Mouse (Mus musculus) heart, embryonic 12.5 days (tissue): ENCODE results near the gene Panx1. TPM values are rescaled to one million over a fixed set of nuclear protein-coding genes. Genes with fewer than 3 reads are reported as not detected.
A peak's percentile ranks its signal among the peaks of the same experiment; 100 is the strongest.

ENCODE experiments used
- ATAC-seq: fragments of 200-750 bp; cut with Nextera tagmentation; 2 replicates; pipeline ENCODE4 v1.8.0; 2017; ENCODE audit warnings: moderate TSS enrichment, moderate library complexity; ENCODE audit not compliant: insufficient number of reproducible peaks, low FRiP score
- H3K27ac ChIP-seq: fragments of 300-500 bp; sonication (generic); 2 replicates; pipeline ENCODE4 v1.5.1; 2016; ENCODE audit warnings: mild to moderate bottlenecking, moderate library complexity; ENCODE audit not compliant: poor library complexity, severe bottlenecking
- H3K27me3 ChIP-seq: fragments of 300-500 bp; sonication (generic); replicated peaks from 2 replicates; pipeline ENCODE4 v1.6.1; 2016; ENCODE audit warnings: mild to moderate bottlenecking, moderate library complexity
- H3K36me3 ChIP-seq: fragments of 300-500 bp; sonication (generic); 2 replicates; pipeline ENCODE4 v1.6.1; 2016; ENCODE audit warnings: mild to moderate bottlenecking, moderate library complexity
- H3K4me1 ChIP-seq: fragments of 300-500 bp; sonication (generic); replicated peaks from 2 replicates; pipeline ENCODE4 v1.6.1; 2016; ENCODE audit warnings: mild to moderate bottlenecking
- H3K4me2 ChIP-seq: fragments of 300-500 bp; sonication (generic); 2 replicates; pipeline ENCODE4 v1.6.1; 2016; ENCODE audit warnings: mild to moderate bottlenecking, moderate library complexity
- H3K4me3 ChIP-seq: fragments of 300-500 bp; sonication (generic); 2 replicates; pipeline ENCODE4 v1.5.1; 2016; ENCODE audit warnings: mild to moderate bottlenecking
- H3K9ac ChIP-seq: fragments of 300-500 bp; sonication (generic); 2 replicates; pipeline ENCODE4 v1.6.1; 2016; ENCODE audit warnings: mild to moderate bottlenecking, moderate library complexity
- H3K9me3 ChIP-seq: fragments of 300-500 bp; sonication (generic); replicated peaks from 2 replicates; pipeline ENCODE4 v1.6.1; 2016; ENCODE audit warnings: mild to moderate bottlenecking, moderate library complexity
- WGBS: fragments of 180-500 bp; shearing (Covaris S2); methylation state at CpG from one replicate; pipeline ENCODE4 v1.1.7; 2016; 5-methylcytosine and 5-hydroxymethylcytosine counted together
- polyA plus RNA-seq: library from polyadenylated mRNA; unstranded; fragments of >200 nt; fragmentation: Nextera tagmentation; extraction: Ambion mirVana; gene quantifications from 2 replicates; pipeline ENCODE4 v1.2.1, GENCODE M21; 2016

Panx1 gene
- polyA plus RNA-seq, 1 experiment from 2014 or later, result 25.6 TPM

- Histone ChIP-seq H3K4me2 (no peak overlapping the region), H3K9ac (no peak overlapping the region), H3K36me3 (no peaks in the 10 kb centered on the region; the same call in 1 of the 2 replicates), H3K4me1 (peaks cover 19% of the 10 kb centered on the region), H3K27ac (no peak overlapping the region), H3K4me3 (no peak overlapping the region), H3K27me3 (no peaks in the 10 kb centered on the region), H3K9me3 (0 out of 2 replicates have a peak, but pooled peaks cover 5% of the 10 kb centered on the region)
- WGBS, result 65% methylated on average over 3 of the region's 3 CpGs
- 0 out of 2 replicates have a peak, but pooled peaks have one; percentile 7 for ATAC-seq
These were observed 7.6 kb downstream of the Panx1 start for GRCm38 (mm10) chr9:15037704-15038103.

- H3K27me3 ChIP-seq, result no peaks in the 10 kb centered on the region
- H3K27ac ChIP-seq, result no peak overlapping the region
- H3K4me3 ChIP-seq, result no peak overlapping the region
- H3K4me2 ChIP-seq, result no peak overlapping the region
- H3K9me3 ChIP-seq, result 0 out of 2 replicates have a peak, but pooled peaks cover 5% of the 10 kb centered on the region
- no peak for ATAC-seq
- H3K36me3 ChIP-seq, result no peaks in the 10 kb centered on the region; the same call in 1 of the 2 replicates
- peaks cover 19% of the 10 kb centered on the region for H3K4me1 ChIP-seq
- H3K9ac ChIP-seq, result no peak overlapping the region
These were observed 8.0 kb downstream of the Panx1 start for GRCm38 (mm10) chr9:15037237-15037636.

GRCm38 (mm10) chr9:15036807-15037206, 8.5 kb downstream of the Panx1 start:
- Histone ChIP-seq H3K27ac (no peak overlapping the region), H3K4me2 (no peak overlapping the region)

GRCm38 (mm10) chr9:15036405-15036804, 8.9 kb downstream of the Panx1 start:
- no peak overlapping the region for H3K4me2 ChIP-seq
- H3K4me3 ChIP-seq, result no peak overlapping the region
- H3K27ac ChIP-seq, result no peak overlapping the region
- H3K27me3 ChIP-seq, result no peaks in the 10 kb centered on the region
- H3K4me1 ChIP-seq, result peaks cover 19% of the 10 kb centered on the region
- ATAC-seq, result no peak
- H3K36me3 ChIP-seq, result peaks cover 2% of the 10 kb centered on the region; the same call in 1 of the 2 replicates
- H3K9me3 ChIP-seq, result 0 out of 2 replicates have a peak, but pooled peaks cover 5% of the 10 kb centered on the region
- H3K9ac ChIP-seq, result no peak overlapping the region
- 94% methylated on average over 2 of the region's 2 CpGs for WGBS

More at GRCm38 (mm10) chr9:15036807-15037206, 8.5 kb downstream of the Panx1 start:
- H3K36me3 ChIP-seq, result no peaks in the 10 kb centered on the region; the same call in 1 of the 2 replicates
- H3K4me3 ChIP-seq, result no peak overlapping the region
- H3K27me3 ChIP-seq, result no peaks in the 10 kb centered on the region
- no peak for ATAC-seq
- H3K4me1 ChIP-seq, result peaks cover 19% of the 10 kb centered on the region
- H3K9me3 ChIP-seq, result 0 out of 2 replicates have a peak, but pooled peaks cover 5% of the 10 kb centered on the region
- 59% methylated on average over 4 of the region's 4 CpGs for WGBS
- H3K9ac ChIP-seq, result no peak overlapping the region

- Histone ChIP-seq H3K36me3 (0 out of 2 replicates have a peak, but pooled peaks cover 3% of the 10 kb centered on the region), H3K27ac (no peak overlapping the region), H3K4me2 (no peak overlapping the region), H3K4me3 (no peak overlapping the region), H3K9me3 (0 out of 2 replicates have a peak, but pooled peaks cover 5% of the 10 kb centered on the region), H3K4me1 (peaks cover 19% of the 10 kb centered on the region), H3K27me3 (no peaks in the 10 kb centered on the region), H3K9ac (no peak overlapping the region)
- 90% methylated on average over 7 of the region's 7 CpGs for WGBS
- no peak for ATAC-seq
These were observed 9.3 kb downstream of the Panx1 start for GRCm38 (mm10) chr9:15035979-15036378.

GRCm38 (mm10) chr9:15034546-15035273, 10.6 kb downstream of the Panx1 start:
- Histone ChIP-seq H3K9ac (no peak overlapping the region), H3K27me3 (no peaks in the 10 kb centered on the region), H3K4me2 (no peak overlapping the region), H3K9me3 (0 out of 2 replicates have a peak, but pooled peaks cover 5% of the 10 kb centered on the region), H3K27ac (no peak overlapping the region), H3K36me3 (0 out of 2 replicates have a peak, but pooled peaks cover 3% of the 10 kb centered on the region), H3K4me3 (no peak overlapping the region), H3K4me1 (peaks cover 17% of the 10 kb centered on the region)
- 74% methylated on average over 7 of the region's 7 CpGs for WGBS
- ATAC-seq, result no peak; the same call in 1 of the 2 replicates

GRCm38 (mm10) chr9:15033568-15034160, 11.6 kb downstream of the Panx1 start:
- Histone ChIP-seq H3K36me3 (0 out of 2 replicates have a peak, but pooled peaks cover 3% of the 10 kb centered on the region), H3K27ac (no peak overlapping the region), H3K9me3 (0 out of 2 replicates have a peak, but pooled peaks cover 5% of the 10 kb centered on the region), H3K4me2 (no peak overlapping the region), H3K4me1 (peaks cover 22% of the 10 kb centered on the region), H3K27me3 (no peaks in the 10 kb centered on the region), H3K9ac (no peak overlapping the region), H3K4me3 (no peak overlapping the region)
- WGBS, result 62% methylated on average over 5 of the region's 5 CpGs
- ATAC-seq, result no peak

- Histone ChIP-seq H3K4me2 (no peak overlapping the region), H3K9ac (no peak overlapping the region), H3K36me3 (0 out of 2 replicates have a peak, but pooled peaks cover 3% of the 10 kb centered on the region), H3K4me1 (peaks cover 22% of the 10 kb centered on the region), H3K9me3 (0 out of 2 replicates have a peak, but pooled peaks cover 1% of the 10 kb centered on the region), H3K27me3 (no peaks in the 10 kb centered on the region), H3K4me3 (no peak overlapping the region), H3K27ac (no peak overlapping the region)
- WGBS, result 85% methylated on average over 4 of the region's 4 CpGs
- ATAC-seq, result no peak
These were observed 12.5 kb downstream of the Panx1 start for GRCm38 (mm10) chr9:15032797-15033196.

GRCm38 (mm10) chr9:15030771-15031170, 14.5 kb downstream of the Panx1 start:
- no peak overlapping the region for H3K9ac ChIP-seq
- peaks cover 6% of the 10 kb centered on the region for H3K9me3 ChIP-seq
- ATAC-seq, result no peak
- peaks cover 18% of the 10 kb centered on the region for H3K4me1 ChIP-seq
- WGBS, result 47% methylated on average over 8 of the region's 8 CpGs
- peaks cover 13% of the 10 kb centered on the region for H3K36me3 ChIP-seq
- no peak overlapping the region for H3K4me3 ChIP-seq
- H3K27me3 ChIP-seq, result no peaks in the 10 kb centered on the region
- H3K27ac ChIP-seq, result no peak overlapping the region
- H3K4me2 ChIP-seq, result no peak overlapping the region

GRCm38 (mm10) chr9:15029025-15029727, 16.1 kb downstream of the Panx1 start:
- no peak overlapping the region for H3K27ac ChIP-seq
- no peaks in the 10 kb centered on the region for H3K27me3 ChIP-seq
- H3K9me3 ChIP-seq, result peaks cover 6% of the 10 kb centered on the region
- H3K36me3 ChIP-seq, result peaks cover 13% of the 10 kb centered on the region
- H3K4me3 ChIP-seq, result no peak overlapping the region
- 39% methylated on average over 5 of the region's 5 CpGs for WGBS
- H3K4me1 ChIP-seq, result peaks cover 12% of the 10 kb centered on the region
- H3K9ac ChIP-seq, result no peak overlapping the region
- H3K4me2 ChIP-seq, result no peak overlapping the region
- ATAC-seq, result peak; percentile 64

GRCm38 (mm10) chr9:15027725-15028124, 17.6 kb downstream of the Panx1 start:
- H3K36me3 ChIP-seq, result peaks cover 13% of the 10 kb centered on the region
- 61% methylated on average over 3 of the region's 3 CpGs for WGBS

More at GRCm38 (mm10) chr9:15027725-15028124, 17.6 kb downstream of the Panx1 start:
- ATAC-seq, result no peak
- Histone ChIP-seq H3K9me3 (peaks cover 6% of the 10 kb centered on the region), H3K9ac (no peak overlapping the region), H3K27me3 (no peaks in the 10 kb centered on the region), H3K4me3 (no peak overlapping the region), H3K27ac (no peak overlapping the region), H3K4me1 (0 out of 2 replicates have a peak, but pooled peaks cover 8% of the 10 kb centered on the region), H3K4me2 (no peak overlapping the region)
